Mouse (Mus musculus): Measurements from ENCODE around the gene Cyld.
"Not testable (repeated sequence)": the region's sequence is repeated elsewhere in the genome, so short reads cannot be mapped to it uniquely, and the experiment has no call there.

Gene Cyld

GRCm38 (mm10) chr8:88686906-88687235, 10.0 kb upstream of the Cyld start:
- DNase-seq (ENCODE audit: low spot score in 2 of 2): no peak

- DNase-seq (ENCODE audit: low spot score in 2 of 2): no peak
Observed at GRCm38 (mm10) chr8:88689151-88689550, 7.7 kb upstream of the Cyld start.

- no peak for DNase-seq (ENCODE audit: low spot score in 2 of 2)
Observed at GRCm38 (mm10) chr8:88689891-88690290, 6.9 kb upstream of the Cyld start.

GRCm38 (mm10) chr8:88691342-88691948, 5.4 kb upstream of the Cyld start:
- no peak for DNase-seq (ENCODE audit: low spot score in 2 of 2)

- DNase-seq (ENCODE audit: low spot score in 2 of 2): no peak
Observed at GRCm38 (mm10) chr8:88691961-88692360, 4.9 kb upstream of the Cyld start.

- DNase-seq (ENCODE audit: low spot score in 2 of 2): no peak
Observed at GRCm38 (mm10) chr8:88692866-88693265, 4.0 kb upstream of the Cyld start.

- no peak for DNase-seq (ENCODE audit: low spot score in 2 of 2)
Observed at GRCm38 (mm10) chr8:88693376-88693775, 3.5 kb upstream of the Cyld start.

GRCm38 (mm10) chr8:88694291-88694690, 2.5 kb upstream of the Cyld start:
- no peak for DNase-seq (ENCODE audit: low spot score in 2 of 2)

DNA sequence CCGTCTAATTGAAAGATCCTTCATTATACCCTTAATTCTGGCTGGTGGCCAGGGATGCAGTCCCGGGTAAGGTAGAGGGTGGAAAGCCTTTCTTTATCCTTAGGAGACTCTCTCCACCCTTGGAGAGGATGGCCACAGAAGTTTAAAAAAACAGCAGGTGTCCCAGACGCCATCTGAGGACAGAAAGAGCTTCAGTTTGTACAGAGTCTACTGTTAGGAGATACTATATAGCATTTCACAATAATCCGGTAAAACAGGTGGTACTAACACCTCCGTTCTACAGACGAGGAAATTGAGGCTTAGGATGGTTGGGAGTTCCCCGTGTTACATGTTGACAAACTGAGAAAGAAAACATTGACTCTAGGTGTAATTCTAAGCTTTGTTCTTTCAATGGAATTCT, 600 bp upstream of the Cyld start:
- no peak for DNase-seq (ENCODE audit: low spot score in 2 of 2)

GRCm38 (mm10) chr8:88697642-88698031, 809 bp downstream of the Cyld start:
- DNase-seq (ENCODE audit: low spot score in 2 of 2): no peak

GRCm38 (mm10) chr8:88698048-88698447, 1.2 kb downstream of the Cyld start:
- DNase-seq (ENCODE audit: low spot score in 2 of 2): no peak

DNA sequence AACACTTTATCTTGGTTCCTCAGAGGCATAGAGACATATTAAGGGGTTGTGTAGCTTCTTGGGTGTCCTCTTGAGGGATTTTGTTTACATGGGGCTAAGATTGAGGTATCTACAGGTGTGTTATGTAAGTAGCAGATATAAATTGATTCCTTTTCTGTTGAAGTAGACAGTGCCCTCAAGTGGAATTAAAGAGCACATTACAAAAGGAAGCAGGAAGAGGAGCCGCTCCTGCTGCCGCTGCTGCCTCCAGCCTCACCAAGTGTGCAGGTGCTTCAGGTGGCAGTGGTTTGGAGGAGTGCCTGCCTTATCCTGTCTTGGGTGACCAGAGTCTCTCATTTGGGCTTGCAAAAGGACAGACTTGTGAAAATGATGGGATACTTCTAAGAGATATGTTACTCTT, 4.8 kb downstream of the Cyld start:
- no peak for DNase-seq (ENCODE audit: low spot score in 2 of 2)

DNA sequence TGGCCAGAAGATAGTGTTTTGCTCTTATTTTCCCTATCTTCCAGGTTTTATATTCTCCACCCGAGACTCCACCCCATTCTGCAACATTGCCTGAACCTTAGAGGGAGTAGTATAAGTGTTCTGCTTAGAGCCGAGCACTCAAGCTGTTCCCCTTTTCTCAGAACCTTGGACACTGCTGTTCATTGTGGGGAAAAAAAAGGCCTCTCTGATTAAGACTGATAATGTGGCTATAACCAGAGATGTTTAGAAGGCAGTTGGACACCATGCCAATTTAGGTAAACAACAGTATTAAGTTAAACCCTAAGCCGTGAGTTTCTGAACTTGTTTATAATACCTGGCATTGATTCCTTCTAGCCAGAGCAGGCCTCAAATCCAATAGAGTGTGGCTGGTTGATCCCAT, 6.0 kb downstream of the Cyld start:
- no peak for DNase-seq (ENCODE audit: low spot score in 2 of 2)

DNA sequence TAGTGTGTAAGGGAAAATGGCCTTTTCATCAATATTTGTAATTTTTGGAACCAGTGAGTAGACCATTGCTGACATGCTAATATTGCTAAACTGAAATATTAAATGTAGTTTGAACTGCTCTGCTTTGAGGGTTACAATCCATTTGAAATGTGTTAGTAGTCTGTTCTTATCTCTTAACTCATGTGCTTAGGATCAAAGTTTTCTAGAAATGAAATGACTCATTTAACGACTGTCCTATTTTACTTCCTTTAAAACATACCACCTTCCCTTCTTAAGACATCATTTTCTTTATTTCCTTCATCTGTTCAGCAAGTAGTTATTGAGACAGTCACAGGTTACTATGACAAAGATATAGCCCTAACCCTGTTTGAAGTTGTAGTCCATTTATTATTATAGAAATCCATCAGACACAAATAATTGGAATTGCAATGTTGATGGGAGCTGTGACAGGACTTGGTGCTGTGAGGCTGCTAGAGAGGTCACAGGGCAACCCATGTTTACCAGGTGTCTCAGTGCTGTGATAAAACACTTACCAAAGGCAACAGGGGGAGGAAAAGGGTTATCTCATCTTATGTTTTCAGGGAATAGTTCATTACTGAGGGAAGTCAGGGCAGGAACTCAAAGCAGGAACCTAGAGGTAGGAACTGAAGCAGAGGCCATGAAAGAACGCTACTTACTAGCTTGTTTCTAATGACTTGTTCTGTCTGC, 26.6 kb downstream of the Cyld start:
- DNase-seq (ENCODE audit: low spot score in 2 of 2): no peak

- peak; percentile 80 to 88 for DNase-seq (ENCODE audit: low spot score in 2 of 2)
Observed at GRCm38 (mm10) chr8:88755175-88755791, 58.5 kb downstream of the Cyld start.

- DNase-seq (ENCODE audit: low spot score in 2 of 2): no peak
Observed at GRCm38 (mm10) chr8:88761980-88762379, 65.2 kb downstream of the Cyld start.

- no peak for DNase-seq (ENCODE audit: low spot score in 2 of 2)
Observed at GRCm38 (mm10) chr8:88771241-88771640, 74.4 kb downstream of the Cyld start.

- DNase-seq (ENCODE audit: low spot score in 2 of 2): no peak
Observed at GRCm38 (mm10) chr8:88774593-88775297, 77.9 kb downstream of the Cyld start.

- DNase-seq (ENCODE audit: low spot score in 2 of 2): no peak
Observed at GRCm38 (mm10) chr8:88775298-88775646, 78.4 kb downstream of the Cyld start.

DNA sequence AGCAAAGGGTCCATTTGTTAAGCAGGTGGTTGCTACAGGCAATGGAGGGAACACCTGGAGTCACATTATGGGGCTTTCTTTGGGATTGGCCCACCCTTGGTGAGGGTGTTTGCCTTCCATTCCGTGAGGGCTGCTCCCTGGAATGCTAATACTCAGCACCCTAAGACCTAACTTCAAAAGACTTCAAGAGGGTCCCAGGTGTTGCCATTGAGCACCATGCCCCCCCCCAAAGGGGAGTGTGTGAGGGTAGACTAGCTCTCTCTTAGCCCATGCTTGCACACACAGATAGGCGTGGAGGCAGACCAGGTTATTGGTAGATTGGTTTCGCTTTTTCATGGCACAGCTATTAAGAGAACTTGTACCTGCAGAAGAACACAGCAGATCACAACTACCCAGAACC, 83.3 kb downstream of the Cyld start:
- no peak for DNase-seq (ENCODE audit: low spot score in 2 of 2)

DNA sequence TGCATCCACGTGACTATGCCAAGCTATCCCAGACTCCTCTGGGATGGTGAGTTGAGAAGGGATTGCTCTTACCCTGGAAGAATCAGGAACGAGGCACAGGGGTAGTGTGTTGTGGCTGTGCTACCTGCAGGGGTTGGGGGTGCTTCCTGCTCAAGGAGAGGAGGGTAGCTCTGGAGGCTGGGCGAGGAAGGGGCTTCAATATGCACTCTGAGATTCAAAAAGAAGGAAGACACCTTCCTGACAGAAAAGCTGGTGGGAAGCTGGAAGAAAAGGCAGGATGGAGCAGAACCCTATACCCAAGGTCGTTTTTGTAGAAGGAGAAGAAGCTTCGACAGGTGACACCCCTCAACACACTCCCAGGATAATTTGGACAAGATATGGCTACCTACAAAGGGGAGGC, 84.5 kb downstream of the Cyld start:
- no peak for DNase-seq (ENCODE audit: low spot score in 2 of 2)

GRCm38 (mm10) chr8:88783722-88784121, 86.9 kb downstream of the Cyld start:
- no peak for DNase-seq (ENCODE audit: low spot score in 2 of 2)

DNA sequence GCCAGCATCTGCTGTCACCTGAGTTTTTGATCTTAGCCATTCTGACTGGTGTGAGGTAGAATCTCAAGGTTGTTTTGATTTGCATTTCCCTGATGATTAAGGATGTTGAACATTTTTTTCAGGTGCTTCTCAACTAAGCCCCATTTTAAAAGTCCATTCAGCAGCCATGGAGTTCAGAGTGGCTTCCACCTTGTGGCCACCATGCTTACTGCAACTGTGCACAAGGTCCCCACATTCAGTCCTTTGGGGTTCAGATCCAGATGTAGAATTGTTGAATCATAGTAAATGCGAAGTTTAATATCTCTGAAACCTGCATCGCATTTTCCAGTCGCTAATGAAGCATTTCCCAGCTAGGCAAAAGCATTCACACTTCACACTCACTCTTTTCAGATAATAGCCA, 91.5 kb downstream of the Cyld start:
- DNase-seq (ENCODE audit: low spot score in 2 of 2): not testable (repeated sequence)

Data from cerebellum, postnatal 4 days (tissue).